Mouse (Mus musculus) skeletal muscle tissue, adult 2 months (tissue): ENCODE results near the gene Crip2.

Source experiments
- DNase-seq: peaks from one replicate; pipeline ENCODE4 v3.0.0-alpha.2; 2012; ENCODE audit warnings: low read depth, low spot score

The Crip2 gene

GRCm38 (mm10) chr12:113131601-113132000 lies 8.4 kb upstream of the Crip2 start:
- DNase-seq, result no peak

- peak; percentile 79 for DNase-seq
Observed at GRCm38 (mm10) chr12:113132567-113132966, 7.5 kb upstream of the Crip2 start.

- no peak for DNase-seq
Observed at GRCm38 (mm10) chr12:113133260-113133659, 6.8 kb upstream of the Crip2 start.

- DNase-seq, result no peak
Observed at GRCm38 (mm10) chr12:113133861-113134403, 6.1 kb upstream of the Crip2 start.

GRCm38 (mm10) chr12:113134502-113134901 lies 5.5 kb upstream of the Crip2 start:
- no peak for DNase-seq

- no peak for DNase-seq
Observed at GRCm38 (mm10) chr12:113135401-113135800, 4.6 kb upstream of the Crip2 start.

GRCm38 (mm10) chr12:113136492-113137020 lies 3.5 kb upstream of the Crip2 start:
- no peak for DNase-seq

- DNase-seq, result no peak
Observed at GRCm38 (mm10) chr12:113137260-113138213, 2.5 kb upstream of the Crip2 start.

GRCm38 (mm10) chr12:113138291-113138690 lies 1.7 kb upstream of the Crip2 start:
- no peak for DNase-seq

GRCm38 (mm10) chr12:113138901-113139864 lies 853 bp upstream of the Crip2 start:
- DNase-seq, result no peak

- no peak for DNase-seq
Observed at GRCm38 (mm10) chr12:113140616-113141411, 778 bp downstream of the Crip2 start.

GRCm38 (mm10) chr12:113141531-113141973 lies 1.5 kb downstream of the Crip2 start:
- no peak for DNase-seq

- peak; percentile 84 for DNase-seq
Observed at GRCm38 (mm10) chr12:113142021-113142975, 2.3 kb downstream of the Crip2 start.

- no peak for DNase-seq
Observed at GRCm38 (mm10) chr12:113143164-113143563, 3.1 kb downstream of the Crip2 start.

- no peak for DNase-seq
Observed at GRCm38 (mm10) chr12:113144001-113144756, 4.1 kb downstream of the Crip2 start.

- DNase-seq, result no peak
Observed at GRCm38 (mm10) chr12:113144886-113145285, 4.8 kb downstream of the Crip2 start.

- no peak for DNase-seq
Observed at GRCm38 (mm10) chr12:113145591-113145990, 5.6 kb downstream of the Crip2 start.
